Mouse (Mus musculus) testis, adult 2 months (tissue): ENCODE data around the gene Cib2. TPM values are rescaled to one million over a fixed set of nuclear protein-coding genes. Genes with fewer than 3 reads are reported as not detected.

Experiments
- H3K27ac ChIP-seq: fragments of 200-500 bp; 2 replicates; pipeline ENCODE4 v1.5.1; 2012; ENCODE audit warnings: low read depth, low read length; ENCODE audit not compliant: control insufficient read depth, insufficient read depth
- H3K27me3 ChIP-seq: fragments of 200-500 bp; 2 replicates; pipeline ENCODE4 v1.6.1; 2012; ENCODE audit warnings: mild to moderate bottlenecking, low read length, moderate library complexity; ENCODE audit not compliant: control insufficient read depth, insufficient read depth
- H3K36me3 ChIP-seq: fragments of 200-500 bp; 2 replicates; pipeline ENCODE4 v1.6.1; 2012; ENCODE audit warnings: mild to moderate bottlenecking, low read length; ENCODE audit not compliant: control insufficient read depth, insufficient read depth
- H3K4me1 ChIP-seq: fragments of 200-500 bp; 2 replicates; pipeline ENCODE4 v1.6.1; 2012; ENCODE audit warnings: low read length; ENCODE audit not compliant: control insufficient read depth, insufficient read depth
- H3K4me3 ChIP-seq: fragments of 200-500 bp; 2 replicates; pipeline ENCODE4 v1.5.1; 2012; ENCODE audit warnings: low read depth, mild to moderate bottlenecking, low read length, moderate library complexity, mixed read lengths; ENCODE audit not compliant: control insufficient read depth
- CTCF ChIP-seq: fragments of 200-500 bp; IDR thresholded peaks from 2 replicates; pipeline ENCODE4 v1.5.1; 2012; ENCODE audit warnings: low read depth, mild to moderate bottlenecking, inconsistent platforms, low read length, moderate library complexity; ENCODE audit not compliant: control insufficient read depth, insufficient read depth, insufficient replicate concordance
- POLR2A ChIP-seq: fragments of 200-500 bp; IDR thresholded peaks from 2 replicates; pipeline ENCODE4 v1.6.1; 2012; ENCODE audit warnings: low read depth, mild to moderate bottlenecking, inconsistent platforms, low read length, moderate library complexity; ENCODE audit not compliant: control insufficient read depth
- polyA plus RNA-seq: library from polyadenylated mRNA; depleted of rRNA; stranded (reverse); fragments of >200 nt; gene quantifications from 2 replicates; pipeline ENCODE4 v1.2.3, GENCODE M21; 2012

Cib2 gene
- polyA plus RNA-seq, 1 experiment: 3.6 TPM

DNA sequence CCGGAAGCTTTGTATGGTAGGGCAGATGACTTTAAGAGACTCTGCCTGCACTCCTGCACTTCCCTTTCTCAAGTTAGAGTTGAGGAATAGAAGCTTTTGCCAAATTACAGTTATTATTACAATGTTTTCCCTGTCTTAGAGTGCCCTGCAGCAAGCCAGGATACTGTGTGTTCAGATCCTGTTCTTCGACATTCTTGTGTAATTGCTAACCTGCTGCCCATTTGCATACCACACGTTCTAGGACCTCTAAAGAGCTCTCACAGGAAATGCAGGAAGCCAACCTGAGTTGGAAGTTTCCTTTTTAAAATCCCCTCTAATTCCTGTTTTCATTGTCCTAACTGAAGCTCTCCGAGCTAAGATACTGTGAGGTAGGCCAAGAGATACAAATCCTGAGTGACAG, 6.9 kb upstream of the Cib2 start:
- no peaks in the 10 kb centered on the region for H3K27me3 ChIP-seq
- TF ChIP-seq POLR2A: no peak
- no peak for TF ChIP-seq CTCF
- H3K36me3 ChIP-seq: no peaks in the 10 kb centered on the region
- H3K4me3 ChIP-seq: no peak overlapping the region
- H3K27ac ChIP-seq: no peak overlapping the region
- H3K4me1 ChIP-seq: no peaks in the 10 kb centered on the region

DNA sequence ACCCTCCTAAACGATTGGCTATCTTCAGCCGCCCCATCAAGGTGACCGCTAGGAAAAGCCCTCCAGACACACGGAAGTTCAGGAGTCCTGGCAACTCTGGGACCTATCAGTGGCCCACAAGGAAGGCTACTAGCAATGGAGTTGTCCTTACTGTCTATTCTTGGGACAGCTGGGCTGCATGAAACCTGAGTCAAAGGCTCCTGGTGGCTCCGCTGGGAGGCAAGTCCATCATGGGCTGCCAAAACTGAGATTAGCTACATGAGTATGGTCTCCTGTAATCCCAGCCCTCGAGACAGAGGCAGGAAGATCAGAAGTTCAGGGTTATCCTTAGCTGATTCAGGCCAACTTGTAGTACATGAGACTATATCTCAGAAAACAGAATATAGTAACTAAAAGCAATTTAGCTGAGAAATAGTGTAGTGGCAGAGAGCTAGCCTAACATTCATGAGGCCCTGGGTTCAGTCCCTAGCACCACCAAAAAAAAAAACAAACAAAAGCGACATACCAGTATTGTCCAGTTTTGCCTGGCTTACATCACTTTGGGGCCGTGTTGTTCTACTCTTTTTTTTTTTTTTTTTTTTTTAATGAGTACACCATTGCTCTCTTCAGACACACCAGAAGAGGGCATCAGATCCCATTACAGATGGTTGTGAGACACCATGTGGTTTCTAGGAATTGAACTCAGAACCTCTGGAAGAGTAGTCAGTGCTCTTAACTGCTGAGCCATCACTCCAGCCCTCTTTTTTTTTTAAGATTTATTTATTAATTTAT, 998 bp upstream of the Cib2 start:
- H3K36me3 ChIP-seq: no peaks in the 10 kb centered on the region
- H3K4me3 ChIP-seq: no peak overlapping the region
- peaks cover 3% of the 10 kb centered on the region for H3K4me1 ChIP-seq
- no peaks in the 10 kb centered on the region for H3K27me3 ChIP-seq
- no peak overlapping the region for H3K27ac ChIP-seq
- TF ChIP-seq POLR2A: no peak
- no peak for TF ChIP-seq CTCF

DNA sequence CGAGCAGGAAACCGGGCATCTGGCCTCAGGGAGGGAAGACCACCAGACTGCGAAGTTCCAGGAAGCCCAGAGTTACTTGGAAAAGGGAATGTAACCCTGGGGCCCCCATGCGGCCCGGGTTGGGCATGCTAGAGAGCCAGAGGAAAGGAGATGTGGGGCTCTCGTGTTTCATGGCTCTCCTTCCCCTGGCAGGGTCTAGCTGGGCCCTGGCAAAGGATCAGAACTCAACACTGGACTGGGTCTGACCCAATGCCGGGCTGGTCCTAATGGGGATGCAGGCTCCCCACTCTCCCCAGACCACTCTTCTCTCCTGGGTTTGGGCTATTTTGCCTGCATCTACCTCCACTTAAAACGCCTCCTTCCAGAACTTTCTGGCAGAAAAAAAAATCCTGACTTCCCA, 1.3 kb downstream of the Cib2 start:
- no peaks in the 10 kb centered on the region for H3K36me3 ChIP-seq
- H3K4me3 ChIP-seq: no peak overlapping the region
- H3K4me1 ChIP-seq: peaks cover 3% of the 10 kb centered on the region
- no peaks in the 10 kb centered on the region for H3K27me3 ChIP-seq
- H3K27ac ChIP-seq: no peak overlapping the region
- TF ChIP-seq POLR2A (no peak), CTCF (no peak)

DNA sequence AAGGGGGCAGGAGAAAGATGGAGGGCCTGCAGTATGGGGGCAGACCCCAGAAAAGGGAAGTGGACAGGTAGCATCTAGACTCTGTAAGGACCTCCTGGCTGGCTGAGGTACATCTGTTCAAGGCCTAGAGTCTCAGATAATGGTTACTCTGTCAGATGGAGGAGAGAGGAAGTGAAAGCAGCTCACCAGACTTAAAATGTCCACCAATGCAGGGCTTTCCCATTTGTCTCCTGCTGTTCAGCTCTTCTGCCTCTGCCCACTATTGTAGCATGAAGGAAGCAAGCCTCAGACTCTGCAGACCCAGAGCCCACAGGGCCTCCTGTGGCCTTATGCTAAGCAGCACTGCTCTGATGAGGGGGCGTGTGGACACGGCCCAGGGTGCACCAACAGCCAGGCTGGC, 5.0 kb downstream of the Cib2 start:
- Histone ChIP-seq H3K4me1 (peaks cover 3% of the 10 kb centered on the region), H3K4me3 (no peak overlapping the region), H3K27ac (no peak overlapping the region), H3K36me3 (no peaks in the 10 kb centered on the region), H3K27me3 (no peaks in the 10 kb centered on the region)
- TF ChIP-seq POLR2A: no peak
- TF ChIP-seq CTCF: no peak

DNA sequence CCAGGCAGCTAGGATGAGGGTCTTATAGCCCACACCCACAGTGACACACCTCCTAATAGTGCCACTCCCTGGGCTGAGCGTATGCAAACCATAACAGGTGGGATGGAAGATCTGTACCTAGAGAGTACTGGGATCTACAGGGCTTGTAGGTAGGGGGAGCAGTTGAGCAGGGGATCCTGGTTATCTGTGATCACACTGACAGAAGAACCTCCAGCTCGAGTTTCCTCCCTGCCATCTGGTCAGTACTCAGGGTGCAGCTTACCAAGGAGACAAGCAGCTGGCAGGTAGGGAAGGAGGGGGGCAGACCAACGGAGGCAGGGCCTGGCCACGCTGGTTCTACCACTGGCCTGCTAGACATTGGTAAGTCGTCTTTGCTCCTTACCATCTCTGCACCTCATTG, 7.6 kb downstream of the Cib2 start:
- TF ChIP-seq POLR2A (no peak), CTCF (no peak)
- Histone ChIP-seq H3K27ac (no peak overlapping the region), H3K36me3 (no peaks in the 10 kb centered on the region), H3K4me1 (no peaks in the 10 kb centered on the region), H3K27me3 (no peaks in the 10 kb centered on the region), H3K4me3 (no peak overlapping the region)

DNA sequence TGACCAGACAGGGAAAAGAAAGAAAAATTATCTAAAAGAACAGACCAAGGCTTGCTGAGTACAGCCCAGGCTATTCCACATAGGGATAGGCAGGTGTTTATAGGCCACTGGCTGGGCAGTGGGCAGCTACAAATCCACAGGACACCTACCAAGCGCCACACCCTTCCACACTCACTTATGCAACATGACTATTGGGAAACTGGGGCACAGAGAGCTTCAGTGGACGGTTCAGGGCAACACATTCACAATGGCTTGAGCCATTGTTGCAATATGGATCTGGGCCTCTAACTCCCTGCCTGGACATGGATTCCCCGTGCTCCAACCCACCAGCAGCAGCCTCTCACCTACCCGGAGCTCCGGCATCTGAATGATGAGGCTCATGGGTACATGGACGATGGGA, 10.6 kb downstream of the Cib2 start:
- H3K27me3 ChIP-seq: no peaks in the 10 kb centered on the region
- no peaks in the 10 kb centered on the region for H3K4me1 ChIP-seq
- H3K36me3 ChIP-seq: no peaks in the 10 kb centered on the region
- no peak for TF ChIP-seq POLR2A
- no peak for TF ChIP-seq CTCF
- no peak overlapping the region for H3K27ac ChIP-seq
- no peak overlapping the region for H3K4me3 ChIP-seq

DNA sequence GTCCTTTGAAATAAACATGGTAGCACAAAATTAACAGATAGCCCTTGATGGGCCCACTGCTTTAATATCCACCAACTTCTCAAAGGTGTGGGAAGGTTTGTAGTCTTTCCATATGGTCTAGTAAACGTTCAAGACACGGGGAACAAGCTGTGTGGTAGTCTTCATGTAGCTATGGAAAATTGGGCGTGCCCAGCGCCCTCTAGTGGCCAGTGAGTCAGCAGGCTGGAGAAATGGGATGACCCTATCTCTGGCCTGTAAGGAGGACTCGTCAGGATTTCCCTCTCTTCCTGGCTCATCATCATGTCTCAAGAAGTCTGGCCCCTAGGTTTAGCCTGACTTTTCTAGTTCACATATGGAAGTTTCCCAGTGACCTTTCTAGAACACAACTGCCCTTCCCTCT, 12.5 kb downstream of the Cib2 start:
- Histone ChIP-seq H3K27ac (no peak overlapping the region), H3K4me1 (no peaks in the 10 kb centered on the region), H3K4me3 (no peak overlapping the region), H3K36me3 (no peaks in the 10 kb centered on the region), H3K27me3 (no peaks in the 10 kb centered on the region)
- peak; percentile 88 for TF ChIP-seq CTCF
- no peak for TF ChIP-seq POLR2A

DNA sequence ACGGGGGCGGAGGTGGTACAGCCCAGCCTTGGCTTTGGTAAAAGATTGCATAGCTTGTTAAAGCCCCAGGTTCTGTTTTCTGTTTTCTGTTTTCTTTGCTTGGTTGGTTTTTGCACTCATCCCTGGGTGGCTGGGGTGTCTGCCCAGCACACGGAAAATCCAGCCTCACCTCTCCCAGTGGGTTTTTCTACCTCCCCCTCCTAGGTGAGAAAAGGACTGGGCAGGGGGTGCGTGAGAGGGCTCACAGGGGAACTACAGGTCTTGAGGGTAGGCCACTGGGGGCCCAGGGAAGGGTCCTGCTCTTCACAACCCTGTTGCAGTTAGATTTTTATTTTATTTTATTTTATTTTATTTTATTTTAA, 15.1 kb downstream of the Cib2 start:
- no peaks in the 10 kb centered on the region for H3K4me1 ChIP-seq
- H3K36me3 ChIP-seq: no peaks in the 10 kb centered on the region
- no peaks in the 10 kb centered on the region for H3K27me3 ChIP-seq
- H3K4me3 ChIP-seq: no peak overlapping the region
- H3K27ac ChIP-seq: no peak overlapping the region
- TF ChIP-seq CTCF (no peak), POLR2A (no peak)
